Mouse (Mus musculus) cerebellum, adult 11 months (tissue): ENCODE results near the gene Lpin2.

ENCODE experiments used
- DNase-seq: peaks from one replicate; pipeline ENCODE4 v3.0.0; 2022

The Lpin2 gene

DNA sequence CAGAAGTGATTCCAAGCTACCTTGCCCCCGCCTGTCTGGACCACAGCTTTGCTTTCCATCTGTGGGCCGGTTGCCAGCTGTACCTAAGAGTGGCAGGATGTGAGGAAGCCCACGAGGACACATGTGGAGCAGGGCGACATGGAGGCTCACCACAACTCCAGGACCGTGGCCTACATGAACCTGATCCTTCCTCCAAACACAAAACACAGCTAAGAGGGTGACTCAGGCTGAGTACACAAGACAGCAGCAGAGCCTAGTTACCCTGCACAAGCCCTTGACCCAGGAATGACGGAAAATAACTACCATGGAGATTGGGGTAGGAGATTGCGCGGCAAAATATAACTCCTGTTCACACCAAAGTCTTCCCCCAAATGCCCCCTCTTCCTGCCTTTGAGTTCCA lies 85.0 kb downstream of the Lpin2 start:
- DNase-seq = no peak

DNA sequence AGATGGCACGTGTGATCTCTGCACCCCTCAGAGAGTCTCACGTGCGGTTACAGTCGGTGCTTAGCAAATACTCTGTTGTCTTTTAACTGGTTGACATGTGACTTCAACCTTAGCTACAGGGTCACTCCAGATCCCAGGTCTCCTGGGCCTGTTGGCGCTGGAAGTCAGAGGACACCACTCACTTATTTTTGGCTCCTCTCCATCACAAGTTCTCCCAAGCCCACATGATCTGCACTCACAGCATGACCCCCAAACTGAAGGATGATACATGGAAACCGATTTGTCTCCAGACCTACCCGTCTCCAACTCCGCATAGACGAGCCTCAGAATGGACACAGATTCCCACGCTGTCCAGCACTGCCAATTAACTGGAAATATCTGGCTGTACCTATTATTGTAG lies 85.8 kb downstream of the Lpin2 start:
- no peak for DNase-seq

DNA sequence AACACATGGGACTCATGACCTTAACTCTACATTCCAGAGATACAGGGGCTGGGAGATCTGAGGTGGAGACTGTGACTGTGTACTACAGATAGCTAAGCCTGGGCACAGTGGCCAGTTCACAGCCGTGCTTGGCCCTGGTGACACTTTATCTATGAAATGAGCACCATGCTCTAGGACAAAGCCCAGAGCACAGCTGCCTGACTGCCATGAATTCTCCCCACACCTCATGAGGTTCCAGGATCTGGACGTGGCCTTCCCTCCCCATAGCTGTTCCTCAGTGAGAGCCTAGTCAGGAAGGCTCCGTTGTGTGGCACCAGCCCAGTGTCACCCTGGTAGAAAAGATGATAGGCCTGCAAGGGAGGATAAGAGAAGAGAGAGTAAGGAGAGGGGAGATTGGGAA lies 86.2 kb downstream of the Lpin2 start:
- no peak for DNase-seq

GRCm38 (mm10) chr17:71273901-71274300 lies 91.5 kb downstream of the Lpin2 start:
- DNase-seq = no peak

DNA sequence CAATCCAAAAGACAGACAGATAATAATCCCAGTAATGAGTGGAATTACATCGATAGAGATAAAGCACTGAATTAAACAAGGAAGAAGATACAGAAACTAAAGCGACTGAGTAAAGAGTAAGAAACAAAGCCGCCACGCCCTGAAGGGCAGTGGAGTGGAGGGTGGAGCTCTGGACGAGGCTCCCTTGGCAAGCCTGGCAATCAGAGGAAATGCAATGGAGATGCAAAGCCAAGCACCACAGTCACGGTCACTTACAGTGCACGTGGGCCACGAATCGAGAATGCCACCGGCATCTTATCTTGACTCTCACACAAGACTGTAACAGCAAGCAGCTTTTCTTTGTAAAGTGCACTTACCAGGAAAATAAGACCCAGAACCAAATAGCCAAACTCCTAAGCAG lies 94.4 kb downstream of the Lpin2 start:
- DNase-seq = no peak

- no peak for DNase-seq
Measured at GRCm38 (mm10) chr17:71277701-71278491, 95.5 kb downstream of the Lpin2 start.

- DNase-seq = no peak
Measured at GRCm38 (mm10) chr17:71282716-71283115, 100.4 kb downstream of the Lpin2 start.

GRCm38 (mm10) chr17:71283237-71283636 lies 100.9 kb downstream of the Lpin2 start:
- no peak for DNase-seq

- no peak for DNase-seq
Measured at GRCm38 (mm10) chr17:71284890-71285289, 102.5 kb downstream of the Lpin2 start.

- no peak for DNase-seq
Measured at GRCm38 (mm10) chr17:71285929-71286328, 103.6 kb downstream of the Lpin2 start.

GRCm38 (mm10) chr17:71287586-71287985 lies 105.2 kb downstream of the Lpin2 start:
- no peak for DNase-seq

GRCm38 (mm10) chr17:71288145-71288758 lies 105.9 kb downstream of the Lpin2 start:
- no peak for DNase-seq

DNA sequence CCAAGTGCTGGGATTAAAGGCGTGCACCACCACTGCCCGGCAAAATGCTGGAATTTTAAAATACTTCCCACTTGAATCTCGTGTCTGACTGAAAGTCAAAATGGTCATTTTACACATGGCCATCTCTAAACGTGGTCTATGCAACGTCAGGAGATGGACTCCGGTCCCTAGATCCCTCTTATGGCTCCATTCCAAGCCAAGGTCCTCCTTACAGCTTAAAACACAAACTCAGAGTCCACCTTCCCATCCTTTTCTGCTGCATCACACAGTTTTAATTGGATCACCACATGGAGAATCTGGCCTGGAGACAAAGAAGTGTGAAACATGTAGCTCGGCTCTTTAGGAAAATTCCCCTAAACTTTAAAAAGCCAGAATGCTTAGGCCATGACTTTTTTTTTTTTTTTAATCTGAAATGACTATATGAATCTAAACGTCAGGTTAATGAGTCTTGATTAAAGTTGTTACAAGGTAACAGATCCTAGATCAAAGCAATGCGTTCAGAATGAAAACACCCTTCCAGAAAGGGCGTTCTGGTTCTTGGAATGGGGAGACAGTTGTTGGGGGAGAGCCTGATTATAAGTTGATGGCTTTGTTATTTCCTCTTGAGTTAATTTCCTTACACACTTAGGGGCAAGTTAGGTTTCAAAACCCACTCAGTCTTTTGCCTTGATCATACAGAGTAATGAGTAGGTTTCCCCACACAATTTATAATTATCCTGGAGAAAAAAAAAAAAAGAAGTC lies 106.6 kb downstream of the Lpin2 start:
- DNase-seq = no peak

DNA sequence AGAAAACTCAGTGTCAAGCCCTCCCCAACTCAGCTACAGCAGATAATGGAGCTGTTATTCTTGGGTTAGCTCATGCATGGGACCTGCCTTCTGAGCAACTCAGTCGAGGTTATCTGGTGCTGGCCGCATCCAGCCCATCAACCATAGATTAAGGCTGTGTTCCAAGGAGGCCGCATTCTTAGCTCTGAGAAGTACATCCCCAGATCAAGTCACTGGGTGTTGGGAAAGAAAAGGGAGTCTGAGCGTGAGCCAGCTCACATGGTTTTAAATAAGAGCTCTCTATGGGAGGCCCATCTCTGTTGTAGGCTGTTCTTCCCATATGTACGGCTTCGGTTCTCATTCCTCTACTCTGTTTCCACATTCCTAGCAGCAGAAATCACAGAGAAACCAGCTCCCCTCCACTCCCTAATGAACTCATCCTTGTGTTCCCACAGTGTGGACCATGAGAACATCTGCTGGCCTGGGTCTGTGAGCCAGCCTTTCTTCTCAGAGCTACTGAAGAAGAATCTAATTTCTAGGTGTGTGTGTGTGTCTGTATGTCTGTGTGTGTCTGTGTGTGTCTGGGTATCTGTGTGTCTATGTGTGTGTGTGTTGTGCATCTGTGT lies 107.3 kb downstream of the Lpin2 start:
- no peak for DNase-seq

DNA sequence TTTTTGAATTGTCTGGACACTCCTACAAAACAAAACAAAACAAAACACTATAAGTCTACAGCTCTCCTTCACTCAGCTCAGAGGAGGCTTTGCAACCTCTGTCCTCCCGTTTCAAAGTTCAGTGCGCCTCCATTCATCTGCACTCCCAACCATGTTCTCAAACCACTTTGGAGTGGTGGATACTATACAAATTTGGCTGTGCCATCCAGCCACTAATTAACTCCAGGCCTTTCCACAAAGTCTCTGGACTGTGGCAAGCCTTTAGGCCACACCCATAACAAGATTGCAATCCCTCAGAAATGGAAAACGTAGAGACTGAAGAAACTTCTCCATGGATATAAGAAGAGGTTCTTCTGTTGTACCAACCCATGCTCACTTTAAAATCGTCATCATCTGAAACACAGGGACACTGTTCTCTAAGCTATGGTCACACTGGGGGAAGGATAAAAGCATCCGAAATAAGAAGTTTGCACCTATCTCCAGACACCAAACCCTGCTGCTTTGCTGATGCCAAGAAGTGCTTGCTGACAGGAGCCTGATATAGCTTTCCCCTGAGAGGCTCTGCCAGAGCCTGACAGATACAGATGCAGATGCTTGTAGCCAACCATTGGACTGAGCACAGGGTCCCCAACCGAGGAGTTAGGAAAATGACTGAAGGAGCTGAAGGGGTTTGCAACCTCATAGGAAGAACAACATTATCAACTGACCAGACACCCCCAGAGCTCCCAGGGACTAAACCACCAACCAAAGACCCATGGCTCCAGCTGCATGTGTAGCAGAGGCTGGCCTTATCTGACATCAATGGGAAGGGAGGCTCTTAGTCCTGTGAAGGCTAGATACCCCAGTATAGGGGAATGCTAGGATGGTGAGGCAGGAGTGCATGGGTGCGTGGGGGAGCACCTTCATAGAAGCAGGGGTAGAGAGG lies 108.4 kb downstream of the Lpin2 start:
- no peak for DNase-seq

- DNase-seq = no peak
Measured at GRCm38 (mm10) chr17:71291897-71292420, 109.6 kb downstream of the Lpin2 start.

DNA sequence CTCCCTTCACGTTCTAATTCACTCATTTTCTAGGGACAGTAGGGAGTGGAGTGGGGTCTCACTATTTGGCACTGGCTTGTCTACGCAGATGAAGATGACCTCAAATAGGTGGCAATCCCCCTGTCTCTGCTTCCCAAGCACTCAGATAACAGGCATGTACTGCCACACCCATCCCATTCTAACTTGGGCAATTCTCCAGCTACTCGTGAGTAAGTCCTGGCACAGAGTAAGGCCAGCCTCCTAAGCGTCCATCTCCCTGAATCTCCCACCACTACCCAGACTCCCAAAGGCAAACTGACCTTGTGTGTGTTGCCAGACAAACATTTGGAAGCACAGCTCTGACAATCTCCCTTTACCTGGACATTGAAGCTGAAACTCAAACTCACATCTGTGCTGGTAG lies 110.5 kb downstream of the Lpin2 start:
- DNase-seq = no peak

GRCm38 (mm10) chr17:71294570-71294969 lies 112.2 kb downstream of the Lpin2 start:
- DNase-seq = no peak
